14 mouse cellular contexts compared by ENCODE assay signal in the genomic region with DNA sequence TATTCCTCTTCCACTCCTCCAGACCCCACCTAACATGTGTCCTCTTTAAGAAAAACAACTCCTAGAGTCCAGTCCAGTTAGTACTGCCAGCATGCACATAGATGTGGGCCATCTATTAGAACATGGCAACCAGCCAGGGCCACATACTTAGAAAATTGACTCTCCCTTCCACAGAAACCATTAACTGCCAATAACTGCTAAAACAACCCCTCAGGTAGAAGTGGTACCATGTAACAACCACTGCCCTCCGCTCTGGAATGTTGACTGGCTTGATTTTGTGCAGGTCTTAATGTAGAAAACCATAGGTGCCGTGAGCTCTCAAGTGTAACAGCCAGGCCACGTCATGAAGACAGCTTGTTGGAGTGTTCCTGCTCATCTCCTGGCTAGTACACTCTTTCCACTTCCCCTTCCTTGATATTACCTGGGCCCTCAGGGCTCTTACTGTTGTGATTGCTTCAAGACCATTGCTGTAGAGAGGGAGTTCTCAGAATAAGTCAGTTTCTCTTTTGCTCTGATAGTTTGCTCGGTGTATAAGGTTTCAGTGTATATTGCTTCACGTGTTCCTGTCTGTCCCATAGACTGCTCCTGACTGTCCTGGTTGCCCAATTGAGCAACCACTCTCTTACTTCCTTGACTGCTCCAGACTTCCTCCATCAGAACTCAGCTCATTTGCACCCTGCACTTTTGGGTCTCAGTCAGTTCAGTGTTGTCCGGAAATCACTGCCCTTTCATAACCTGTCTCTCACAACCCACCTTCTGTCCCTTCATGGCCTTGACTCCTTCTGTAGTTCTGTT. TPM values are rescaled to one million over a fixed set of nuclear protein-coding genes. Genes with fewer than 3 reads are reported as not detected.
DNase-seq lines count a peak whose midpoint lies in the region; ATAC-seq lines count a peak whose summit lies in the region.
"Had no signal": no experiment of that assay in that cellular context is flagged by ENCODE, and none has a peak within 500 bp of the region (broad histone marks: within the 10 kb centered on the region; RNA-seq: fewer than 3 reads in every experiment).

No protein-coding gene starts in this region.

- H3K4me3 ChIP-seq in liver, embryonic 15.5 days (replicated peaks): no peak overlapping the region
- H3K4me3 ChIP-seq in liver, embryonic 12.5 days: no peak overlapping the region
- H3K4me3 ChIP-seq: embryonic facial prominence, embryonic 15.5 days; neural tube, embryonic 15.5 days had no signal

- 54% methylated on average over 6 of the region's 6 CpGs for WGBS in liver, embryonic 15.5 days (ENCODE audit: insufficient replicate concordance)
- 73% methylated on average over 6 of the region's 6 CpGs for WGBS in liver, embryonic 12.5 days (ENCODE audit: insufficient replicate concordance)

- peak; percentile 43 for DNase-seq in kidney, postnatal 10 days
- DNase-seq in cerebellum, postnatal 14 days: no peak
- DNase-seq in spleen, adult 18-20 months: no peak
- DNase-seq in embryo, embryonic 9.5 days (ENCODE audit: extremely low spot score): no peak
- DNase-seq: cerebellum, adult 18-20 months; retina, postnatal 1 day had no signal

- H3K4me1 ChIP-seq in liver, embryonic 15.5 days (replicated peaks): peaks cover 19% of the 10 kb centered on the region
- peaks cover 14% of the 10 kb centered on the region; the same call in 1 of the 2 replicates for H3K4me1 ChIP-seq in liver, embryonic 12.5 days
- H3K4me1 ChIP-seq: neural tube, embryonic 15.5 days had no signal

- H3K9me3 ChIP-seq in liver, embryonic 15.5 days (replicated peaks): no peaks in the 10 kb centered on the region
- H3K9me3 ChIP-seq in liver, embryonic 12.5 days (replicated peaks): no peaks in the 10 kb centered on the region
- H3K9me3 ChIP-seq: embryonic facial prominence, embryonic 15.5 days; G1E; neural tube, embryonic 15.5 days had no signal

- peaks cover 19% of the 10 kb centered on the region for H3K36me3 ChIP-seq in liver, embryonic 15.5 days (replicated peaks)
- H3K36me3 ChIP-seq in liver, embryonic 12.5 days: peaks cover 37% of the 10 kb centered on the region

- no peak overlapping the region for H3K9ac ChIP-seq in liver, embryonic 15.5 days
- H3K9ac ChIP-seq in liver, embryonic 12.5 days: no peak overlapping the region
- H3K9ac ChIP-seq: embryonic facial prominence, embryonic 15.5 days; neural tube, embryonic 15.5 days had no signal

- no peak overlapping the region for H3K27ac ChIP-seq in liver, embryonic 15.5 days (replicated peaks)
- H3K27ac ChIP-seq in liver, embryonic 12.5 days: no peak overlapping the region
- H3K27ac ChIP-seq: embryonic facial prominence, embryonic 15.5 days; neural tube, embryonic 15.5 days had no signal

- ATAC-seq in liver, embryonic 15.5 days (ENCODE audit: insufficient read depth): peak; percentile 47; the same call in 1 of the 2 replicates
- ATAC-seq in liver, embryonic 12.5 days: no peak
- ATAC-seq in common myeloid progenitor, adult 5-6 weeks (replicated peaks; ENCODE audit: low read depth, poor library complexity, severe bottlenecking): peak; percentile 50
- ATAC-seq in megakaryocyte, adult 5-6 weeks (ENCODE audit: poor library complexity, severe bottlenecking): peak; percentile 70
- ATAC-seq: forebrain, embryonic 14.5 days had no signal

- H3K4me2 ChIP-seq in liver, embryonic 15.5 days: no peak overlapping the region
- no peak overlapping the region for H3K4me2 ChIP-seq in liver, embryonic 12.5 days
- H3K4me2 ChIP-seq: embryonic facial prominence, embryonic 15.5 days; neural tube, embryonic 15.5 days had no signal

- no peaks in the 10 kb centered on the region for H3K27me3 ChIP-seq in liver, embryonic 15.5 days
- no peaks in the 10 kb centered on the region for H3K27me3 ChIP-seq in liver, embryonic 12.5 days (replicated peaks)
- H3K27me3 ChIP-seq: embryonic facial prominence, embryonic 15.5 days; neural tube, embryonic 15.5 days had no signal

RNA-seq across cellular contexts. Expression of a gene that starts 26.7 kb away (rescaled TPM):
- polyA plus RNA-seq in liver, embryonic 15.5 days (2015; fragmentation: Nextera tagmentation; extraction: Ambion mirVana): 29.5 and 38.6 TPM in 2 replicates
- polyA plus RNA-seq in liver, embryonic 12.5 days (2016; fragmentation: Nextera tagmentation; extraction: Ambion mirVana): 24.7 and 26.1 TPM in 2 replicates
- 37.0 and 49.2 TPM in 2 replicates for total RNA-seq in common myeloid progenitor, adult 5-6 weeks (2017)
- 197 and 207 TPM in 2 replicates for total RNA-seq in megakaryocyte, adult 5-6 weeks (2015)
- total RNA-seq in megakaryocyte, adult 5-6 weeks (2017): 315 and 316 TPM in 2 replicates

RNA-seq across cellular contexts. Expression of a gene that starts 28.7 kb away (rescaled TPM):
- polyA plus RNA-seq in liver, embryonic 15.5 days (2015; fragmentation: Nextera tagmentation; extraction: Ambion mirVana): 20.1 and 24.8 TPM in 2 replicates
- polyA plus RNA-seq in liver, embryonic 12.5 days (2016; fragmentation: Nextera tagmentation; extraction: Ambion mirVana): 25.5 and 26.7 TPM in 2 replicates
- total RNA-seq in common myeloid progenitor, adult 5-6 weeks (2017): 30.9 and 46.5 TPM in 2 replicates
- 15.9 and 18.9 TPM in 2 replicates for total RNA-seq in megakaryocyte, adult 5-6 weeks (2015)
- 19.2 and 22.0 TPM in 2 replicates for total RNA-seq in megakaryocyte, adult 5-6 weeks (2017)

RNA-seq across cellular contexts. Expression of a gene that starts 32.3 kb away (rescaled TPM):
- 168 and 173 TPM in 2 replicates for polyA plus RNA-seq in liver, embryonic 15.5 days (2015; fragmentation: Nextera tagmentation; extraction: Ambion mirVana)
- 197 and 218 TPM in 2 replicates for polyA plus RNA-seq in liver, embryonic 12.5 days (2016; fragmentation: Nextera tagmentation; extraction: Ambion mirVana)
- 79.4 and 83.5 TPM in 2 replicates for total RNA-seq in common myeloid progenitor, adult 5-6 weeks (2017)
- 213 and 215 TPM in 2 replicates for total RNA-seq in megakaryocyte, adult 5-6 weeks (2015)
- total RNA-seq in megakaryocyte, adult 5-6 weeks (2017): 60.4 and 83.5 TPM in 2 replicates

RNA-seq across cellular contexts. Expression of a gene that starts 49.4 kb away (rescaled TPM):
- polyA plus RNA-seq in liver, embryonic 15.5 days (2015; fragmentation: Nextera tagmentation; extraction: Ambion mirVana): 8.7 and 9.4 TPM in 2 replicates
- 1.8 and 1.9 TPM in 2 replicates for polyA plus RNA-seq in liver, embryonic 12.5 days (2016; fragmentation: Nextera tagmentation; extraction: Ambion mirVana)
- total RNA-seq in common myeloid progenitor, adult 5-6 weeks (2017): 1.6 and 3.2 TPM in 2 replicates
- total RNA-seq in megakaryocyte, adult 5-6 weeks (2015): 47.3 and 48.1 TPM in 2 replicates
- total RNA-seq in megakaryocyte, adult 5-6 weeks (2017): 104 TPM in 2 replicates
- total RNA-seq: G1E had no signal
- polyA plus RNA-seq: G1E had no signal

RNA-seq across cellular contexts. Expression of a gene that starts 54.7 kb away (rescaled TPM):
- 32.2 and 36.8 TPM in 2 replicates for polyA plus RNA-seq in liver, embryonic 15.5 days (2015; fragmentation: Nextera tagmentation; extraction: Ambion mirVana)
- polyA plus RNA-seq in liver, embryonic 12.5 days (2016; fragmentation: Nextera tagmentation; extraction: Ambion mirVana): 14.3 and 15.3 TPM in 2 replicates
- 83.0 and 99.7 TPM in 2 replicates for total RNA-seq in common myeloid progenitor, adult 5-6 weeks (2017)
- total RNA-seq in megakaryocyte, adult 5-6 weeks (2015): 242 and 258 TPM in 2 replicates
- 447 and 483 TPM in 2 replicates for total RNA-seq in megakaryocyte, adult 5-6 weeks (2017)
